28 mouse cellular contexts compared by ENCODE assay signal in genomic region chr3:96974467-96974866, GRCm38 (mm10). TPM values are rescaled to one million over a fixed set of nuclear protein-coding genes. Genes with fewer than 3 reads are reported as not detected.
"Had no signal": no experiment of that assay in that cellular context is flagged by ENCODE, and none has a peak within 500 bp of the region (broad histone marks: within the 10 kb centered on the region; RNA-seq: fewer than 3 reads in every experiment).

No protein-coding gene starts in this region.

- DNase-seq: gastrocnemius, postnatal 14 days; gastrocnemius, postnatal 36 days; heart, adult 11 months; heart, adult 2 months; heart, postnatal 14 days; heart, postnatal 36 days; kidney, adult 11 months; kidney, postnatal 14 days; liver; liver, embryonic 13.5 days had no signal

- H3K4me1 ChIP-seq: limb, embryonic 12.5 days; liver, embryonic 15.5 days had no signal

- H3K36me3 ChIP-seq: heart, embryonic 13.5 days; heart, embryonic 15.5 days; hindbrain, embryonic 13.5 days; hindbrain, embryonic 15.5 days; limb, embryonic 10.5 days; limb, embryonic 12.5 days; liver, embryonic 13.5 days; liver, embryonic 15.5 days had no signal

- ATAC-seq: hindbrain, postnatal 0 days; intestine, embryonic 16.5 days had no signal

- H3K27me3 ChIP-seq: heart, embryonic 15.5 days; hindbrain, embryonic 13.5 days; hindbrain, embryonic 15.5 days; limb, embryonic 12.5 days; liver, embryonic 13.5 days; liver, embryonic 15.5 days had no signal

- H3K4me2 ChIP-seq: heart, embryonic 13.5 days; heart, embryonic 15.5 days; hindbrain, embryonic 13.5 days; hindbrain, embryonic 15.5 days; limb, embryonic 12.5 days; liver, embryonic 11.5 days; liver, embryonic 13.5 days; liver, embryonic 15.5 days had no signal

- H3K4me3 ChIP-seq: heart, adult 2 months; heart, embryonic 13.5 days; heart, embryonic 15.5 days; hindbrain, embryonic 13.5 days; hindbrain, embryonic 15.5 days; left cerebral cortex, adult 2 months; limb, embryonic 10.5 days; limb, embryonic 12.5 days; liver, embryonic 13.5 days; liver, embryonic 15.5 days had no signal

- H3K27ac ChIP-seq: heart, adult 2 months; heart, embryonic 13.5 days; heart, embryonic 15.5 days; hindbrain, embryonic 13.5 days; hindbrain, embryonic 15.5 days; hindbrain, postnatal 0 days; kidney, postnatal 0 days; left cerebral cortex, adult 2 months; limb, embryonic 10.5 days; limb, embryonic 12.5 days; liver, embryonic 13.5 days; liver, embryonic 15.5 days had no signal

- H3K9ac ChIP-seq: heart, embryonic 15.5 days; hindbrain, embryonic 13.5 days; hindbrain, embryonic 15.5 days; limb, embryonic 12.5 days; liver, embryonic 13.5 days; liver, embryonic 15.5 days had no signal

- H3K9me3 ChIP-seq: heart, embryonic 13.5 days; heart, embryonic 15.5 days; hindbrain, embryonic 13.5 days; hindbrain, embryonic 15.5 days; limb, embryonic 10.5 days; limb, embryonic 12.5 days; liver, embryonic 13.5 days; liver, embryonic 15.5 days had no signal

RNA-seq across cellular contexts. Expression of gene Gja8, which starts 48.6 kb away (rescaled TPM):
- polyA plus RNA-seq: gonadal fat pad, adult 2 months; heart, adult 2 months; heart, embryonic 13.5 days; heart, embryonic 15.5 days; heart, postnatal 0 days; hindbrain, embryonic 11.5 days; hindbrain, embryonic 15.5 days; intestine, embryonic 14.5 days; large intestine, adult 2 months; limb, embryonic 12.5 days; limb, embryonic 14.5 days; liver, embryonic 11.5 days; liver, embryonic 13.5 days; liver, embryonic 15.5 days had no signal
